In the genomic region with DNA sequence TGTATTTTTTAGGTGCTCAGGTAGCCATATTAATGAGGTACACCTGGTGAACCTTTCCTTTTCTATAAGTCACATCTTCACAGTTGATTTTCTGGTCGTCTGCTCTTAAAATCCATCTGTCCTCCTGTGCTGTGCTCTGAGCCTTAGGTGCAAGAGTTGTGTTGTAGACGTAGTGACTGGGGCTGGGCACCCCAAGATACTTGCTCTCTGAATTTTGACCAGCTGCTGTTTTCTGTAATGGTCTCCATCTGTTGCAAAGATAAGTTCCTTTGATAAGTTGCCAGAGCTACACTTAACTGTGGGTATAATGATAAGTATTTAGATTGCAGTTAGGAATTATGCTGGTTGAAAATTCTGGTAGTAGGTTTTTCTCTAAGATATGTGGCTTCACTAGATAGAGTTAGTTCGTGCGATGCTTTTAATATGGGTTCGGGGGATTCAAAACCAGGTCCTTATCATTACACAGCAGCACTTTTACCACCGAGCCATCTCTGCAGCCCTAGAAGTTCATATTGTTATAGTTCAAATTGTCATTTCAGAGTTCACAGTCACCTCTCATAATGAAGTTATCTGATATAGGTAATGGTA, we compare ENCODE assay signal across 14 mouse cellular contexts.
"Had no signal": no experiment of that assay in that cellular context is flagged by ENCODE, and none has a peak within 500 bp of the region (broad histone marks: within the 10 kb centered on the region; RNA-seq: fewer than 3 reads in every experiment).

No protein-coding gene starts in this region.

- H3K9ac ChIP-seq: lung, embryonic 15.5 days; midbrain, embryonic 13.5 days had no signal

- H3K9me3 ChIP-seq: lung, embryonic 15.5 days; midbrain, embryonic 10.5 days; midbrain, embryonic 13.5 days had no signal

- H3K4me2 ChIP-seq: lung, embryonic 15.5 days; midbrain, embryonic 13.5 days had no signal

- H3K4me3 ChIP-seq: lung, embryonic 15.5 days; midbrain, embryonic 10.5 days; midbrain, embryonic 13.5 days had no signal

- H3K27ac ChIP-seq: lung, embryonic 15.5 days; midbrain, embryonic 10.5 days; midbrain, embryonic 13.5 days had no signal

- H3K4me1 ChIP-seq: lung, embryonic 15.5 days; midbrain, embryonic 10.5 days; midbrain, embryonic 13.5 days had no signal

- DNase-seq: kidney, adult 18-20 months; kidney, adult 9 months; kidney, postnatal 14 days; kidney, postnatal 4 days; lung, adult 18-20 months; lung, postnatal 14 days; lung, postnatal 4 days; thymus, adult 18-20 months; thymus, postnatal 36 days had no signal

- ATAC-seq: inflammation-experienced regulatory T-cells, adult 6 months; intestine, embryonic 16.5 days; midbrain, embryonic 13.5 days had no signal

- H3K36me3 ChIP-seq: lung, embryonic 15.5 days; midbrain, embryonic 10.5 days; midbrain, embryonic 13.5 days had no signal

- H3K27me3 ChIP-seq: lung, embryonic 15.5 days; midbrain, embryonic 13.5 days had no signal
